In genomic region chr13:68569589-68570336, GRCm38 (mm10) we compare ENCODE assay signal across 9 mouse cellular contexts. TPM values are rescaled to one million over a fixed set of nuclear protein-coding genes. Genes with fewer than 3 reads are reported as not detected.
DNase-seq lines count a peak whose midpoint lies in the region; ATAC-seq and TF ChIP-seq lines count a peak whose summit lies in the region.
"Had no signal": no experiment of that assay in that cellular context is flagged by ENCODE, and none has a peak within 500 bp of the region (broad histone marks: within the 10 kb centered on the region; RNA-seq: fewer than 3 reads in every experiment).

No protein-coding gene starts in this region.

- 68% methylated on average over 17 of the region's 17 CpGs for WGBS in kidney, embryonic 16.5 days
- WGBS in liver, embryonic 14.5 days (ENCODE audit: insufficient replicate concordance), result 69% methylated on average over 17 of the region's 17 CpGs
- 70% methylated on average over 17 of the region's 17 CpGs for WGBS in neural tube, embryonic 13.5 days

- peaks cover 4 to 9% of the 10 kb centered on the region in 2 experiments; a peak in 2 of 4 replicates for H3K4me1 ChIP-seq in ES-E14 (ENCODE audit: control insufficient read depth in 2 of 2, insufficient read depth in 2 of 2, low read length in 2 of 2, poor library complexity in 1 of 2)
- H3K4me1 ChIP-seq in kidney, embryonic 16.5 days (ENCODE audit: insufficient read depth, low read length), result peaks cover 23% of the 10 kb centered on the region
- no peaks in the 10 kb centered on the region for H3K4me1 ChIP-seq in liver, embryonic 14.5 days (replicated peaks; ENCODE audit: control insufficient read depth in 2 of 2, insufficient read depth in 2 of 2, low read length in 1 of 2)
- H3K4me1 ChIP-seq in neural tube, embryonic 13.5 days (replicated peaks), result peaks cover 8% of the 10 kb centered on the region
- H3K4me1 ChIP-seq: liver, embryonic 13.5 days had no signal

- no peak overlapping the region for H3K27ac ChIP-seq in ES-E14 (ENCODE audit: insufficient read depth, low read depth, low read length, poor library complexity, severe bottlenecking)
- H3K27ac ChIP-seq in kidney, embryonic 16.5 days (ENCODE audit: low read length), result no peak overlapping the region
- no peak overlapping the region for H3K27ac ChIP-seq in liver, embryonic 14.5 days
- no peak overlapping the region for H3K27ac ChIP-seq in neural tube, embryonic 13.5 days (replicated peaks)
- H3K27ac ChIP-seq: liver, embryonic 13.5 days had no signal

- H3K36me3 ChIP-seq in C2C12 (ENCODE audit: control insufficient read depth, insufficient read depth) (peaks cover 37% of the 10 kb centered on the region), ES-E14 (ENCODE audit: control insufficient read depth, insufficient read depth, low read length, poor library complexity, severe bottlenecking) (peaks cover 52% of the 10 kb centered on the region)
- peaks cover 59% of the 10 kb centered on the region for H3K36me3 ChIP-seq in kidney, embryonic 16.5 days (ENCODE audit: insufficient read depth, low read length)
- peaks cover 13% of the 10 kb centered on the region for H3K36me3 ChIP-seq in liver, embryonic 14.5 days (replicated peaks; ENCODE audit: control insufficient read depth, insufficient read depth, low read depth)
- H3K36me3 ChIP-seq in neural tube, embryonic 13.5 days, result peaks cover 66% of the 10 kb centered on the region

- no peaks in the 10 kb centered on the region for H3K79me3 ChIP-seq in C2C12 (ENCODE audit: low read depth)

- no peak overlapping the region for H3K4me2 ChIP-seq in kidney, embryonic 16.5 days (replicated peaks; ENCODE audit: low read depth, low read length)
- H3K4me2 ChIP-seq in liver, embryonic 14.5 days (ENCODE audit: low read depth), result no peak overlapping the region
- no peak overlapping the region for H3K4me2 ChIP-seq in neural tube, embryonic 13.5 days
- H3K4me2 ChIP-seq: liver, embryonic 13.5 days had no signal

- no peaks in the 10 kb centered on the region for H3K79me2 ChIP-seq in C2C12 (ENCODE audit: control insufficient read depth, insufficient read depth)

- H3K9me3 ChIP-seq in ES-E14 (ENCODE audit: control insufficient read depth, insufficient read depth, low read depth, low read length), result no peaks in the 10 kb centered on the region
- H3K9me3 ChIP-seq in kidney, embryonic 16.5 days (ENCODE audit: low read length), result no peaks in the 10 kb centered on the region
- H3K9me3 ChIP-seq in liver, embryonic 14.5 days (ENCODE audit: control insufficient read depth, low read length), result no peaks in the 10 kb centered on the region
- no peaks in the 10 kb centered on the region for H3K9me3 ChIP-seq in neural tube, embryonic 13.5 days
- H3K9me3 ChIP-seq: liver, embryonic 13.5 days had no signal

- peak; percentile 42 for TF ChIP-seq CTCF in C2C12 (IDR thresholded peaks at IDR 0.05; ENCODE audit: control insufficient read depth, insufficient read depth, insufficient read length)
- TF ChIP-seq CTCF in liver, embryonic 14.5 days (IDR thresholded peaks at IDR 0.05; ENCODE audit: low read depth), result peak; percentile 79

- no peak for TF ChIP-seq EP300 in liver, embryonic 14.5 days (IDR thresholded peaks at IDR 0.05; ENCODE audit: low read depth)

- H3ac ChIP-seq in C2C12 (ENCODE audit: control insufficient read depth, insufficient read length, low read depth), result no peak overlapping the region

- H3K4me3 ChIP-seq in C2C12 (ENCODE audit: insufficient read depth, poor library complexity, severe bottlenecking) (no peak overlapping the region), ES-E14 (ENCODE audit: insufficient read depth in 1 of 2, low read depth in 1 of 2, low read length in 2 of 2, poor library complexity in 1 of 2, severe bottlenecking in 1 of 2) (no peak overlapping the region)
- no peak overlapping the region for H3K4me3 ChIP-seq in kidney, embryonic 16.5 days (ENCODE audit: low read length)
- H3K4me3 ChIP-seq in liver, embryonic 14.5 days (ENCODE audit: insufficient read depth in 1 of 2, low read depth in 2 of 2, low read length in 2 of 2), result no peak overlapping the region
- H3K4me3 ChIP-seq in neural tube, embryonic 13.5 days, result no peak overlapping the region
- H3K4me3 ChIP-seq: liver, embryonic 13.5 days had no signal

- H3K27me3 ChIP-seq in C2C12 (ENCODE audit: control insufficient read depth, insufficient read depth, insufficient read length), result no peaks in the 10 kb centered on the region
- H3K27me3 ChIP-seq in kidney, embryonic 16.5 days (ENCODE audit: insufficient read depth, low read length), result no peaks in the 10 kb centered on the region
- no peaks in the 10 kb centered on the region for H3K27me3 ChIP-seq in liver, embryonic 14.5 days (ENCODE audit: control insufficient read depth, insufficient read depth, low read length)
- no peaks in the 10 kb centered on the region for H3K27me3 ChIP-seq in neural tube, embryonic 13.5 days
- H3K27me3 ChIP-seq: liver, embryonic 13.5 days had no signal

- H3K9ac ChIP-seq in ES-E14 (ENCODE audit: insufficient read depth, low read depth, low read length, poor library complexity, severe bottlenecking), result no peak overlapping the region
- no peak overlapping the region for H3K9ac ChIP-seq in kidney, embryonic 16.5 days (replicated peaks; ENCODE audit: low read length)
- H3K9ac ChIP-seq in liver, embryonic 14.5 days (replicated peaks), result no peak overlapping the region
- H3K9ac ChIP-seq in neural tube, embryonic 13.5 days, result no peak overlapping the region
- H3K9ac ChIP-seq: liver, embryonic 13.5 days had no signal

- in situ Hi-C loops in ES-E14 (cut with MboI; ENCODE audit: low sequenced_read_pairs in 2 of 2, unreplicated experiment in 2 of 2), result no loop called here

- peak; percentile 71 for DNase-seq in ES-E14 (ENCODE audit: low read depth, low spot score)
- peak; percentile 51 for DNase-seq in cerebellum, adult 8-10 months
- DNase-seq in forelimb bud, embryonic 11.5 days (ENCODE audit: low read depth, low spot score), result peak; percentile 76
- no peak for DNase-seq in liver, embryonic 14.5 days (ENCODE audit: low read depth in 3 of 3, low spot score in 3 of 3)
- DNase-seq: liver, embryonic 13.5 days had no signal

- 0 out of 2 replicates have a peak, but pooled peaks have one; percentile 46 for ATAC-seq in kidney, embryonic 16.5 days (ENCODE audit: low FRiP score, low TSS enrichment)
- ATAC-seq in liver, embryonic 14.5 days (ENCODE audit: insufficient read depth), result no peak
- ATAC-seq in neural tube, embryonic 13.5 days (ENCODE audit: low read depth), result peak; percentile 74; the same call in 1 of the 2 replicates
- ATAC-seq in erythroid progenitor cell, adult 5-6 weeks (replicated peaks; ENCODE audit: low FRiP score, poor library complexity, severe bottlenecking), result no peak

TF ChIP-seq in C2C12, 6 proteins besides CTCF, POLR2A, EP300 and RAD21:
- TF ChIP-seq FOSL1 (IDR thresholded peaks at IDR 0.05; ENCODE audit: insufficient read depth, low read length, poor library complexity, severe bottlenecking) (no peak), MYOG (IDR thresholded peaks at IDR 0.05; ENCODE audit: control insufficient read depth, extremely low read depth, insufficient read length) (no peak), USF1 (IDR thresholded peaks at IDR 0.05; ENCODE audit: low read depth) (no peak), MYOD1 (IDR thresholded peaks at IDR 0.05; ENCODE audit: control insufficient read depth, insufficient read length, low read depth) (no peak), CEBPB (IDR thresholded peaks at IDR 0.05; ENCODE audit: low read depth) (no peak), MAX (IDR thresholded peaks at IDR 0.05) (no peak)
TF ChIP-seq in C2C12: peak in this region for 0.

TF ChIP-seq in ES-E14, 5 proteins besides CTCF, POLR2A, EP300 and RAD21:
- TF ChIP-seq MAFK (IDR thresholded peaks at IDR 0.05; ENCODE audit: insufficient read depth, low read depth, low read length) (no peak), ZC3H11A (IDR thresholded peaks at IDR 0.05; ENCODE audit: borderline replicate concordance, low read depth, low read length) (peak; percentile 31; the same call in 1 of the 2 replicates)

RNA-seq across cellular contexts. Expression of gene Mtrr, which starts 12.2 kb away (rescaled TPM):
- polyA plus RNA-seq in C2C12 (2012; fragmentation: generic; extraction: Trizol), result 11.9 TPM
- total RNA-seq in ES-E14 (2012; rRNA removed), result 31.3 and 37.8 TPM in 2 replicates
- polyA plus RNA-seq in kidney, embryonic 16.5 days (2015; fragmentation: Nextera tagmentation; extraction: Ambion mirVana), result 21.7 and 23.7 TPM in 2 replicates
- 6.1 and 7.8 TPM in 2 replicates for polyA plus RNA-seq in liver, embryonic 14.5 days (2012; rRNA removed)
- polyA plus RNA-seq in liver, embryonic 14.5 days (2014; fragmentation: Nextera tagmentation; extraction: Ambion mirVana), result 8.1 and 9.8 TPM in 2 replicates
- 11.2 and 14.3 TPM in 2 replicates for polyA plus RNA-seq in neural tube, embryonic 13.5 days (2015; fragmentation: Nextera tagmentation; extraction: Ambion mirVana)
- total RNA-seq in erythroid progenitor cell, adult 5-6 weeks (2015; ENCODE audit: low replicate concordance), result 2.9 and 7.9 TPM in 2 replicates
- total RNA-seq in erythroid progenitor cell, adult 5-6 weeks (2017; ENCODE audit: low replicate concordance), result 8.2 and 8.6 TPM in 2 replicates

RNA-seq across cellular contexts. Expression of gene Fastkd3, which starts 12.3 kb away (rescaled TPM):
- 18.8 TPM for polyA plus RNA-seq in C2C12 (2012; fragmentation: generic; extraction: Trizol)
- 14.0 and 18.7 TPM in 2 replicates for total RNA-seq in ES-E14 (2012; rRNA removed)
- polyA plus RNA-seq in kidney, embryonic 16.5 days (2015; fragmentation: Nextera tagmentation; extraction: Ambion mirVana), result 33.9 and 34.3 TPM in 2 replicates
- 5.7 and 7.3 TPM in 2 replicates for polyA plus RNA-seq in liver, embryonic 14.5 days (2012; rRNA removed)
- 13.6 and 16.6 TPM in 2 replicates for polyA plus RNA-seq in liver, embryonic 14.5 days (2014; fragmentation: Nextera tagmentation; extraction: Ambion mirVana)
- polyA plus RNA-seq in neural tube, embryonic 13.5 days (2015; fragmentation: Nextera tagmentation; extraction: Ambion mirVana), result 24.7 and 32.9 TPM in 2 replicates
- total RNA-seq in erythroid progenitor cell, adult 5-6 weeks (2015; ENCODE audit: low replicate concordance), result 7.9 and 24.7 TPM in 2 replicates
- total RNA-seq in erythroid progenitor cell, adult 5-6 weeks (2017; ENCODE audit: low replicate concordance), result 4.6 TPM in 1 of 2 replicates, not detected in the other

RNA-seq across cellular contexts. Expression of gene 1700001L19Rik, which starts 27.5 kb away (rescaled TPM):
- polyA plus RNA-seq in C2C12 (2012; fragmentation: generic; extraction: Trizol), result not detected
- 0.27 and 0.48 TPM in 2 replicates for total RNA-seq in ES-E14 (2012; rRNA removed)
- polyA plus RNA-seq in kidney, embryonic 16.5 days (2015; fragmentation: Nextera tagmentation; extraction: Ambion mirVana), result 0.35 and 0.49 TPM in 2 replicates
- polyA plus RNA-seq in liver, embryonic 14.5 days (2012; rRNA removed), result not detected in 2 replicates
- polyA plus RNA-seq in liver, embryonic 14.5 days (2014; fragmentation: Nextera tagmentation; extraction: Ambion mirVana), result not detected in 2 replicates
- polyA plus RNA-seq in neural tube, embryonic 13.5 days (2015; fragmentation: Nextera tagmentation; extraction: Ambion mirVana), result 2.9 and 3.8 TPM in 2 replicates
- total RNA-seq in erythroid progenitor cell, adult 5-6 weeks (2015; ENCODE audit: low replicate concordance), result not detected in 2 replicates
- total RNA-seq in erythroid progenitor cell, adult 5-6 weeks (2017; ENCODE audit: low replicate concordance), result not detected in 2 replicates
- polyA plus RNA-seq: liver, embryonic 13.5 days had no signal

Comparison
In these comparisons a context has a peak if more than half of its experiments do, and no peak if none do; other contexts are left out.
1. DNase-seq: peak in ES-E14 (single experiment), cerebellum, adult 8-10 months (single experiment) and forelimb bud, embryonic 11.5 days (single experiment); none in liver, embryonic 14.5 days (0 of 3).
2. ATAC-seq: peak in kidney, embryonic 16.5 days (single experiment) and neural tube, embryonic 13.5 days (single experiment); none in liver, embryonic 14.5 days (single experiment) and erythroid progenitor cell, adult 5-6 weeks (single experiment).